ENCODE assay signal across 9 mouse cellular contexts in genomic region chr4:115938276-115939160, GRCm38 (mm10). TPM values are rescaled to one million over a fixed set of nuclear protein-coding genes. Genes with fewer than 3 reads are reported as not detected.
A peak's percentile ranks its signal among the peaks of the same experiment; 100 is the strongest.
DNase-seq lines count a peak whose midpoint lies in the region; ATAC-seq and TF ChIP-seq lines count a peak whose summit lies in the region.
"Had no signal": no experiment of that assay in that cellular context is flagged by ENCODE, and none has a peak within 500 bp of the region (broad histone marks: within the 10 kb centered on the region; RNA-seq: fewer than 3 reads in every experiment).

No protein-coding gene starts in this region.

- H3K27ac ChIP-seq in kidney, adult 2 months (ENCODE audit: insufficient read depth, low read depth, low read length) = no peak overlapping the region
- H3K27ac ChIP-seq in embryonic facial prominence, embryonic 10.5 days (replicated peaks) = no peak overlapping the region
- H3K27ac ChIP-seq in hindbrain, embryonic 15.5 days (replicated peaks) = no peak overlapping the region
- no peak overlapping the region for H3K27ac ChIP-seq in neural tube, embryonic 12.5 days
- H3K27ac ChIP-seq: liver, embryonic 15.5 days had no signal

- ATAC-seq in hindbrain, embryonic 15.5 days (ENCODE audit: low FRiP score, low read depth) = no peak
- no peak for ATAC-seq in neural tube, embryonic 12.5 days (ENCODE audit: low FRiP score, low read depth)

- peak overlapping the region; percentile 46 for H3K4me2 ChIP-seq in hindbrain, embryonic 15.5 days
- H3K4me2 ChIP-seq in neural tube, embryonic 12.5 days (replicated peaks) = peak overlapping the region; percentile 63; the same call in 1 of the 2 replicates

- peaks cover 5% of the 10 kb centered on the region for H3K27me3 ChIP-seq in kidney, adult 2 months (replicated peaks; ENCODE audit: control insufficient read depth, insufficient read depth, low read length)
- peaks cover 100% of the 10 kb centered on the region for H3K27me3 ChIP-seq in embryonic facial prominence, embryonic 10.5 days (replicated peaks; ENCODE audit: low read depth, poor library complexity, severe bottlenecking)
- H3K27me3 ChIP-seq in hindbrain, embryonic 15.5 days = peaks cover 81% of the 10 kb centered on the region
- H3K27me3 ChIP-seq in neural tube, embryonic 12.5 days (replicated peaks) = peaks cover 100% of the 10 kb centered on the region

- H3K4me1 ChIP-seq in kidney, adult 2 months (ENCODE audit: control insufficient read depth, insufficient read depth, low read length) = no peaks in the 10 kb centered on the region
- H3K4me1 ChIP-seq in embryonic facial prominence, embryonic 10.5 days = peaks cover 51% of the 10 kb centered on the region
- peaks cover 32% of the 10 kb centered on the region for H3K4me1 ChIP-seq in hindbrain, embryonic 15.5 days (replicated peaks)
- H3K4me1 ChIP-seq in neural tube, embryonic 12.5 days = peaks cover 26% of the 10 kb centered on the region

- TF ChIP-seq POLR2A in kidney, adult 2 months (IDR thresholded peaks at IDR 0.05; ENCODE audit: low read depth, low read length) = no peak

- WGBS in kidney, adult 2 months = 8% methylated on average over 37 of the region's 37 CpGs
- 1% methylated on average over 37 of the region's 37 CpGs for WGBS in embryonic facial prominence, embryonic 10.5 days
- 2% methylated on average over 37 of the region's 37 CpGs for WGBS in hindbrain, embryonic 15.5 days
- WGBS in neural tube, embryonic 12.5 days = 1% methylated on average over 37 of the region's 37 CpGs

- no peak overlapping the region for H3K9ac ChIP-seq in hindbrain, embryonic 15.5 days
- no peak overlapping the region for H3K9ac ChIP-seq in neural tube, embryonic 12.5 days
- H3K9ac ChIP-seq: liver, embryonic 15.5 days had no signal

- H3K36me3 ChIP-seq in kidney, adult 2 months (ENCODE audit: control insufficient read depth, insufficient read depth, low read length) = no peaks in the 10 kb centered on the region
- H3K36me3 ChIP-seq in embryonic facial prominence, embryonic 10.5 days (replicated peaks) = no peaks in the 10 kb centered on the region
- H3K36me3 ChIP-seq in hindbrain, embryonic 15.5 days = no peaks in the 10 kb centered on the region
- no peaks in the 10 kb centered on the region for H3K36me3 ChIP-seq in neural tube, embryonic 12.5 days
- H3K36me3 ChIP-seq: liver, embryonic 15.5 days had no signal

- peak; percentile 34 for DNase-seq in kidney, adult 2 months
- no peak for DNase-seq in kidney, adult 11 months
- peak; percentile 71 for DNase-seq in Muller cell, postnatal 12 days (ENCODE audit: inconsistent ontology term)
- peak; percentile 67 for DNase-seq in embryonic facial prominence, embryonic 10.5 days (ENCODE audit: low spot score)
- no peak for DNase-seq in adrenal gland, postnatal 4 days (ENCODE audit: low spot score in 2 of 2)
- DNase-seq in gastrocnemius, postnatal 25 days = no peak

- TF ChIP-seq CTCF in kidney, adult 2 months (conservative IDR thresholded peaks at IDR 0.05; ENCODE audit: insufficient read depth, insufficient read length, low read depth, low read length) = no peak

- no peak overlapping the region for H3K4me3 ChIP-seq in kidney, adult 2 months (ENCODE audit: insufficient read depth, low read depth, low read length)
- H3K4me3 ChIP-seq in embryonic facial prominence, embryonic 10.5 days = peak overlapping the region; percentile 63
- peak overlapping the region; percentile 28; the same call in 1 of the 2 replicates for H3K4me3 ChIP-seq in hindbrain, embryonic 15.5 days
- no peak overlapping the region for H3K4me3 ChIP-seq in neural tube, embryonic 12.5 days

- H3K9me3 ChIP-seq in embryonic facial prominence, embryonic 10.5 days = no peaks in the 10 kb centered on the region
- H3K9me3 ChIP-seq in hindbrain, embryonic 15.5 days = no peaks in the 10 kb centered on the region
- H3K9me3 ChIP-seq in neural tube, embryonic 12.5 days = no peaks in the 10 kb centered on the region
- H3K9me3 ChIP-seq: liver, embryonic 15.5 days had no signal

RNA-seq across cellular contexts. Expression of gene Dmbx1, which starts 1.2 kb away (rescaled TPM):
- not detected in 2 replicates for polyA plus RNA-seq in kidney, adult 2 months (2012; rRNA removed)
- 1.7 and 2.5 TPM in 2 replicates for polyA plus RNA-seq in embryonic facial prominence, embryonic 10.5 days (2016; fragmentation: Nextera tagmentation; extraction: Ambion mirVana)
- 8.3 and 8.6 TPM in 2 replicates for polyA plus RNA-seq in hindbrain, embryonic 15.5 days (2015; fragmentation: Nextera tagmentation; extraction: Ambion mirVana)
- polyA plus RNA-seq in neural tube, embryonic 12.5 days (2016; fragmentation: Nextera tagmentation; extraction: Ambion mirVana) = 1.6 and 2.4 TPM in 2 replicates
- total RNA-seq in adrenal gland, postnatal 4 days (2021) = not detected
- total RNA-seq in gastrocnemius, postnatal 25 days (2021) = not detected
- polyA plus RNA-seq: liver, embryonic 15.5 days had no signal

RNA-seq across cellular contexts. Expression of gene 6430628N08Rik, which starts 48.1 kb away (rescaled TPM):
- not detected in 2 replicates for polyA plus RNA-seq in kidney, adult 2 months (2012; rRNA removed)
- 0.09 TPM in 1 of 2 replicates, not detected in the other for polyA plus RNA-seq in embryonic facial prominence, embryonic 10.5 days (2016; fragmentation: Nextera tagmentation; extraction: Ambion mirVana)
- 0.27 and 0.42 TPM in 2 replicates for polyA plus RNA-seq in hindbrain, embryonic 15.5 days (2015; fragmentation: Nextera tagmentation; extraction: Ambion mirVana)
- polyA plus RNA-seq in neural tube, embryonic 12.5 days (2016; fragmentation: Nextera tagmentation; extraction: Ambion mirVana) = not detected in 2 replicates
- not detected for total RNA-seq in adrenal gland, postnatal 4 days (2021)
- not detected for total RNA-seq in gastrocnemius, postnatal 25 days (2021)
- polyA plus RNA-seq: liver, embryonic 15.5 days had no signal

RNA-seq across cellular contexts. Expression of gene Kncn, which starts 54.3 kb away (rescaled TPM):
- 0.07 TPM in 1 of 2 replicates, not detected in the other for polyA plus RNA-seq in kidney, adult 2 months (2012; rRNA removed)
- polyA plus RNA-seq in embryonic facial prominence, embryonic 10.5 days (2016; fragmentation: Nextera tagmentation; extraction: Ambion mirVana) = not detected in 2 replicates
- 0.14 TPM in 1 of 2 replicates, not detected in the other for polyA plus RNA-seq in hindbrain, embryonic 15.5 days (2015; fragmentation: Nextera tagmentation; extraction: Ambion mirVana)
- polyA plus RNA-seq in neural tube, embryonic 12.5 days (2016; fragmentation: Nextera tagmentation; extraction: Ambion mirVana) = not detected in 2 replicates
- not detected for total RNA-seq in adrenal gland, postnatal 4 days (2021)
- not detected for total RNA-seq in gastrocnemius, postnatal 25 days (2021)
- polyA plus RNA-seq: liver, embryonic 15.5 days had no signal

Comparison
In these comparisons a context has a peak if more than half of its experiments do, and no peak if none do; other contexts are left out.
1. DNase-seq: peak in kidney, adult 2 months (single experiment), Muller cell, postnatal 12 days (single experiment) and embryonic facial prominence, embryonic 10.5 days (single experiment); none in kidney, adult 11 months (single experiment), adrenal gland, postnatal 4 days (0 of 2) and gastrocnemius, postnatal 25 days (single experiment).
2. H3K4me3 ChIP-seq: peak in embryonic facial prominence, embryonic 10.5 days (single experiment) and hindbrain, embryonic 15.5 days (single experiment); none in kidney, adult 2 months (single experiment) and neural tube, embryonic 12.5 days (single experiment).